ENCODE assay signal across 20 mouse cellular contexts in the genomic region with DNA sequence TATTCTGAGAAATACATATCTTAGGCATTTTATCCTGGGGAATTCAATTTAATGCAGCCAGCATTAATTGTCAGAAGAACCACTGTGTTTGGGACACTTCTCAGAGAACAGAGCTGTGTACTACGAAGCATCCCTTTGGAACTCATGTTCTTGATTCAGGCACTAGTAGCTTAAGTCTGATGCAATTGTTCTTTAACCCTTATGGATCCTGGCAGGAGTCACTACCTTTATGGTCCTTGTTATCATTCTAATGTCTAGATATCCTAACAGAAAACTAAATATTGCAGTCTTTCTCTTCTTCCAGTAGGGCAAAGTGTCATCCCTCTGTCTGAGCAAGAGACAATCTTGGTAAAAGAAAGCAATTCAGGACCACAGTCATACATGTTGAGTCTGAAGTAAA. TPM values are rescaled to one million over a fixed set of nuclear protein-coding genes. Genes with fewer than 3 reads are reported as not detected.
A peak's percentile ranks its signal among the peaks of the same experiment; 100 is the strongest.
DNase-seq lines count a peak whose midpoint lies in the region; ATAC-seq and TF ChIP-seq lines count a peak whose summit lies in the region.
"Had no signal": no experiment of that assay in that cellular context is flagged by ENCODE, and none has a peak within 500 bp of the region (broad histone marks: within the 10 kb centered on the region; RNA-seq: fewer than 3 reads in every experiment).

No protein-coding gene starts in this region.

- no peak overlapping the region for H3K4me2 ChIP-seq in hindbrain, embryonic 12.5 days (replicated peaks)
- no peak overlapping the region for H3K4me2 ChIP-seq in hindbrain, embryonic 13.5 days
- H3K4me2 ChIP-seq in midbrain, postnatal 0 days (ENCODE audit: low read depth, low read length, poor library complexity, severe bottlenecking) = no peak overlapping the region
- H3K4me2 ChIP-seq: limb, embryonic 12.5 days had no signal

- no peak overlapping the region for H3K4me3 ChIP-seq in hindbrain, embryonic 12.5 days
- no peak overlapping the region for H3K4me3 ChIP-seq in hindbrain, embryonic 13.5 days
- H3K4me3 ChIP-seq in midbrain, postnatal 0 days (ENCODE audit: low read depth, low read length) = no peak overlapping the region
- H3K4me3 ChIP-seq in midbrain, embryonic 10.5 days = no peak overlapping the region
- H3K4me3 ChIP-seq in small intestine, adult 2 months (ENCODE audit: low read depth, low read length) = no peak overlapping the region
- H3K4me3 ChIP-seq: heart, embryonic 10.5 days; limb, embryonic 12.5 days had no signal

- no peaks in the 10 kb centered on the region for H3K4me1 ChIP-seq in hindbrain, embryonic 12.5 days
- H3K4me1 ChIP-seq in hindbrain, embryonic 13.5 days (replicated peaks) = no peaks in the 10 kb centered on the region
- H3K4me1 ChIP-seq in midbrain, postnatal 0 days (ENCODE audit: insufficient read depth, low read length) = no peaks in the 10 kb centered on the region
- H3K4me1 ChIP-seq in midbrain, embryonic 10.5 days = no peaks in the 10 kb centered on the region
- H3K4me1 ChIP-seq in small intestine, adult 2 months (ENCODE audit: control insufficient read depth, insufficient read depth, insufficient read length, low read length) = peaks cover 19% of the 10 kb centered on the region
- H3K4me1 ChIP-seq: heart, embryonic 10.5 days; limb, embryonic 12.5 days had no signal

- peaks cover 61% of the 10 kb centered on the region for H3K9me3 ChIP-seq in hindbrain, embryonic 12.5 days (replicated peaks)
- H3K9me3 ChIP-seq in hindbrain, embryonic 13.5 days = peaks cover 64% of the 10 kb centered on the region
- peaks cover 51% of the 10 kb centered on the region for H3K9me3 ChIP-seq in midbrain, postnatal 0 days (ENCODE audit: low read length)
- H3K9me3 ChIP-seq in midbrain, embryonic 10.5 days (replicated peaks) = peaks cover 3% of the 10 kb centered on the region

- no peak for TF ChIP-seq POLR2A in small intestine, adult 2 months (IDR thresholded peaks at IDR 0.05; ENCODE audit: low read depth, low read length)

- 78% methylated on average over 1 of the region's 1 CpGs for WGBS in hindbrain, embryonic 12.5 days
- 83% methylated on average over 1 of the region's 1 CpGs for WGBS in hindbrain, embryonic 13.5 days
- 78% methylated on average over 1 of the region's 1 CpGs for WGBS in midbrain, postnatal 0 days
- 81% methylated on average over 1 of the region's 1 CpGs for WGBS in midbrain, embryonic 10.5 days
- WGBS in small intestine, adult 2 months = 67% methylated on average over 1 of the region's 1 CpGs

- ATAC-seq in hindbrain, embryonic 12.5 days (ENCODE audit: low FRiP score) = 0 out of 2 replicates have a peak, but pooled peaks have one; percentile 3
- no peak for ATAC-seq in hindbrain, embryonic 13.5 days (ENCODE audit: low FRiP score)
- ATAC-seq in midbrain, postnatal 0 days (ENCODE audit: low FRiP score) = no peak
- ATAC-seq: inflammation-experienced regulatory T-cells, adult 6 months had no signal

- peak; percentile 2 for DNase-seq in midbrain, postnatal 0 days (ENCODE audit: low spot score)
- DNase-seq in midbrain, embryonic 10.5 days (ENCODE audit: low spot score) = no peak
- DNase-seq in NIH3T3 (ENCODE audit: low read depth) = peak; percentile 9
- no peak for DNase-seq in natural killer cell, adult 2 months (ENCODE audit: low spot score in 2 of 2)
- DNase-seq: cerebellum, adult 2 months; lung, adult 2 months had no signal

- H3K27me3 ChIP-seq in hindbrain, embryonic 12.5 days = no peaks in the 10 kb centered on the region
- no peaks in the 10 kb centered on the region for H3K27me3 ChIP-seq in hindbrain, embryonic 13.5 days
- no peaks in the 10 kb centered on the region for H3K27me3 ChIP-seq in midbrain, postnatal 0 days (ENCODE audit: insufficient read depth, low read length)
- no peaks in the 10 kb centered on the region for H3K27me3 ChIP-seq in midbrain, embryonic 10.5 days (ENCODE audit: low read depth, poor library complexity, severe bottlenecking)
- no peaks in the 10 kb centered on the region for H3K27me3 ChIP-seq in small intestine, adult 2 months (ENCODE audit: control insufficient read depth, insufficient read depth, low read length)
- H3K27me3 ChIP-seq: limb, embryonic 12.5 days had no signal

- no peaks in the 10 kb centered on the region for H3K36me3 ChIP-seq in hindbrain, embryonic 12.5 days
- H3K36me3 ChIP-seq in hindbrain, embryonic 13.5 days = no peaks in the 10 kb centered on the region
- no peaks in the 10 kb centered on the region for H3K36me3 ChIP-seq in midbrain, postnatal 0 days (ENCODE audit: insufficient read depth, low read length)
- H3K36me3 ChIP-seq in midbrain, embryonic 10.5 days = no peaks in the 10 kb centered on the region
- H3K36me3 ChIP-seq in small intestine, adult 2 months (ENCODE audit: control insufficient read depth, insufficient read depth, low read length) = peaks cover 8% of the 10 kb centered on the region
- H3K36me3 ChIP-seq: heart, embryonic 10.5 days; limb, embryonic 12.5 days had no signal

- no peak overlapping the region for H3K9ac ChIP-seq in hindbrain, embryonic 12.5 days
- H3K9ac ChIP-seq in hindbrain, embryonic 13.5 days = no peak overlapping the region
- no peak overlapping the region for H3K9ac ChIP-seq in midbrain, postnatal 0 days (replicated peaks; ENCODE audit: low read length, poor library complexity, severe bottlenecking)
- H3K9ac ChIP-seq: limb, embryonic 12.5 days had no signal

- H3K27ac ChIP-seq in hindbrain, embryonic 12.5 days = no peak overlapping the region
- H3K27ac ChIP-seq in hindbrain, embryonic 13.5 days = no peak overlapping the region
- no peak overlapping the region for H3K27ac ChIP-seq in midbrain, postnatal 0 days (ENCODE audit: low read depth, low read length)
- no peak overlapping the region for H3K27ac ChIP-seq in midbrain, embryonic 10.5 days (replicated peaks)
- H3K27ac ChIP-seq in small intestine, adult 2 months (ENCODE audit: insufficient read depth, low read depth, low read length) = peak overlapping the region; percentile 67
- H3K27ac ChIP-seq: heart, embryonic 10.5 days; limb, embryonic 12.5 days had no signal

- TF ChIP-seq CTCF in midbrain, postnatal 0 days (IDR thresholded peaks at IDR 0.05) = no peak
- TF ChIP-seq CTCF in small intestine, adult 2 months (IDR thresholded peaks at IDR 0.05; ENCODE audit: extremely low read depth, insufficient read length, insufficient replicate concordance, low read depth, low read length) = no peak

RNA-seq across cellular contexts. Expression of gene Ugt1a1, which starts 1.3 kb away (rescaled TPM):
- polyA plus RNA-seq in hindbrain, embryonic 12.5 days (2016; fragmentation: Nextera tagmentation; extraction: Ambion mirVana) = not detected in 2 replicates
- not detected in 2 replicates for polyA plus RNA-seq in hindbrain, embryonic 13.5 days (2015; fragmentation: Nextera tagmentation; extraction: Ambion mirVana)
- total RNA-seq in midbrain, postnatal 0 days (2014; rRNA removed) = not detected in 2 replicates
- polyA plus RNA-seq in midbrain, postnatal 0 days (2015; fragmentation: Nextera tagmentation; extraction: Ambion mirVana) = not detected in 2 replicates
- not detected in 2 replicates for polyA plus RNA-seq in midbrain, embryonic 10.5 days (2016; fragmentation: Nextera tagmentation; extraction: Ambion mirVana)
- 21.8 and 88.2 TPM in 2 replicates for polyA plus RNA-seq in small intestine, adult 2 months (2012; rRNA removed)
- total RNA-seq: common myeloid progenitor, adult 5-6 weeks; gastrocnemius, postnatal 10 days; heart, postnatal 4 days; megakaryocyte-erythroid progenitor cell, adult 5-6 weeks had no signal
- polyA plus RNA-seq: cerebellum, adult 2 months; forebrain, embryonic 16.5 days; heart, embryonic 10.5 days; inflammation-experienced regulatory T-cells, adult 6 months; limb, embryonic 12.5 days had no signal

RNA-seq across cellular contexts. Expression of gene Dnajb3, which starts 7.5 kb away (rescaled TPM):
- 14.1 and 19.0 TPM in 2 replicates for polyA plus RNA-seq in hindbrain, embryonic 12.5 days (2016; fragmentation: Nextera tagmentation; extraction: Ambion mirVana)
- 15.6 and 15.8 TPM in 2 replicates for polyA plus RNA-seq in hindbrain, embryonic 13.5 days (2015; fragmentation: Nextera tagmentation; extraction: Ambion mirVana)
- 5.5 and 6.9 TPM in 2 replicates for total RNA-seq in midbrain, postnatal 0 days (2014; rRNA removed)
- 11.8 and 12.5 TPM in 2 replicates for polyA plus RNA-seq in midbrain, postnatal 0 days (2015; fragmentation: Nextera tagmentation; extraction: Ambion mirVana)
- polyA plus RNA-seq in midbrain, embryonic 10.5 days (2016; fragmentation: Nextera tagmentation; extraction: Ambion mirVana) = 10.7 and 11.1 TPM in 2 replicates
- polyA plus RNA-seq in small intestine, adult 2 months (2012; rRNA removed) = 2.7 and 5.3 TPM in 2 replicates

RNA-seq across cellular contexts. Expression of gene Ugt1a2, which starts 12.7 kb away (rescaled TPM):
- 0.10 and 0.12 TPM in 2 replicates for polyA plus RNA-seq in hindbrain, embryonic 12.5 days (2016; fragmentation: Nextera tagmentation; extraction: Ambion mirVana)
- polyA plus RNA-seq in hindbrain, embryonic 13.5 days (2015; fragmentation: Nextera tagmentation; extraction: Ambion mirVana) = not detected in 2 replicates
- total RNA-seq in midbrain, postnatal 0 days (2014; rRNA removed) = not detected in 2 replicates
- not detected in 2 replicates for polyA plus RNA-seq in midbrain, postnatal 0 days (2015; fragmentation: Nextera tagmentation; extraction: Ambion mirVana)
- polyA plus RNA-seq in midbrain, embryonic 10.5 days (2016; fragmentation: Nextera tagmentation; extraction: Ambion mirVana) = not detected in 2 replicates
- 0.09 and 0.38 TPM in 2 replicates for polyA plus RNA-seq in small intestine, adult 2 months (2012; rRNA removed)
- total RNA-seq: common myeloid progenitor, adult 5-6 weeks; heart, postnatal 4 days; left cerebral cortex, adult 8-10 months; megakaryocyte-erythroid progenitor cell, adult 5-6 weeks had no signal
- polyA plus RNA-seq: adrenal gland, adult 2 months; cerebellum, adult 2 months; forebrain, embryonic 16.5 days; inflammation-experienced regulatory T-cells, adult 6 months; limb, embryonic 12.5 days had no signal

RNA-seq across cellular contexts. Expression of gene Mroh2a, which starts 13.7 kb away (rescaled TPM):
- polyA plus RNA-seq in hindbrain, embryonic 12.5 days (2016; fragmentation: Nextera tagmentation; extraction: Ambion mirVana) = 1.0 and 1.3 TPM in 2 replicates
- 0.66 and 0.79 TPM in 2 replicates for polyA plus RNA-seq in hindbrain, embryonic 13.5 days (2015; fragmentation: Nextera tagmentation; extraction: Ambion mirVana)
- total RNA-seq in midbrain, postnatal 0 days (2014; rRNA removed) = not detected in 2 replicates
- 0.56 and 1.2 TPM in 2 replicates for polyA plus RNA-seq in midbrain, postnatal 0 days (2015; fragmentation: Nextera tagmentation; extraction: Ambion mirVana)
- 0.91 and 1.3 TPM in 2 replicates for polyA plus RNA-seq in midbrain, embryonic 10.5 days (2016; fragmentation: Nextera tagmentation; extraction: Ambion mirVana)
- polyA plus RNA-seq in small intestine, adult 2 months (2012; rRNA removed) = 0.11 and 0.35 TPM in 2 replicates

RNA-seq across cellular contexts. Expression of gene Ugt1a5, which starts 47.2 kb away (rescaled TPM):
- not detected in 2 replicates for polyA plus RNA-seq in hindbrain, embryonic 12.5 days (2016; fragmentation: Nextera tagmentation; extraction: Ambion mirVana)
- not detected in 2 replicates for polyA plus RNA-seq in hindbrain, embryonic 13.5 days (2015; fragmentation: Nextera tagmentation; extraction: Ambion mirVana)
- total RNA-seq in midbrain, postnatal 0 days (2014; rRNA removed) = not detected in 2 replicates
- polyA plus RNA-seq in midbrain, postnatal 0 days (2015; fragmentation: Nextera tagmentation; extraction: Ambion mirVana) = not detected in 2 replicates
- polyA plus RNA-seq in midbrain, embryonic 10.5 days (2016; fragmentation: Nextera tagmentation; extraction: Ambion mirVana) = not detected in 2 replicates
- polyA plus RNA-seq in small intestine, adult 2 months (2012; rRNA removed) = 0.28 and 0.34 TPM in 2 replicates
- total RNA-seq: heart, postnatal 4 days; megakaryocyte-erythroid progenitor cell, adult 5-6 weeks had no signal
- polyA plus RNA-seq: cerebellum, adult 2 months; forebrain, embryonic 16.5 days; heart, embryonic 10.5 days; inflammation-experienced regulatory T-cells, adult 6 months; kidney, embryonic 16.5 days; limb, embryonic 12.5 days had no signal

Comparison
In these comparisons a context has a peak if more than half of its experiments do, and no peak if none do; other contexts are left out.
1. DNase-seq: peak in midbrain, postnatal 0 days (single experiment) and NIH3T3 (single experiment); none in midbrain, embryonic 10.5 days (single experiment) and natural killer cell, adult 2 months (0 of 2).
2. RNA of gene Ugt1a1, which starts 1.3 kb away (polyA plus RNA-seq): 21.8 to 88.2 TPM in small intestine, adult 2 months; not detected in hindbrain, embryonic 12.5 days, not detected in hindbrain, embryonic 13.5 days, not detected in midbrain, postnatal 0 days and not detected in midbrain, embryonic 10.5 days; every median in the first group is over 10 times any median in the second.